ENCODE assay signal across 8 mouse cellular contexts in genomic region chr19:60579771-60580581, GRCm38 (mm10). TPM values are rescaled to one million over a fixed set of nuclear protein-coding genes. Genes with fewer than 3 reads are reported as not detected.
DNase-seq lines count a peak whose midpoint lies in the region; ATAC-seq lines count a peak whose summit lies in the region.

No protein-coding gene starts in this region.

- H3K4me1 ChIP-seq in forebrain, embryonic 10.5 days = peaks cover 45% of the 10 kb centered on the region
- H3K4me1 ChIP-seq in megakaryocyte, embryonic 14.5 days = peaks cover 47% of the 10 kb centered on the region

- under 1% methylated on average over 33 of the region's 34 CpGs for WGBS in forebrain, embryonic 10.5 days

- peak; percentile 35 to 43 for DNase-seq in heart, adult 18-20 months
- no peak for DNase-seq in heart, postnatal 36 days
- peak; percentile 40 for DNase-seq in adrenal gland, postnatal 25 days
- DNase-seq in forebrain, embryonic 10.5 days (ENCODE audit: extremely low spot score, low spot score) = peak; percentile 62
- DNase-seq in left cerebral cortex, postnatal 14 days (ENCODE audit: low spot score in 2 of 2) = peak; percentile 14 to 30
- DNase-seq in right cerebral cortex, postnatal 10 days (ENCODE audit: low spot score in 2 of 2) = peak; percentile 49 to 50

- ATAC-seq in hematopoietic stem cell, adult 5-6 weeks (replicated peaks in 1 of 2; ENCODE audit: insufficient read depth in 1 of 2, low FRiP score in 2 of 2, low TSS enrichment in 1 of 2, low read depth in 1 of 2, poor library complexity in 2 of 2, severe bottlenecking in 2 of 2) = peak; percentile 43

- H3K4me3 ChIP-seq in forebrain, embryonic 10.5 days = peak overlapping the region; percentile 99
- peak overlapping the region; percentile 96 for H3K4me3 ChIP-seq in megakaryocyte, embryonic 14.5 days (replicated peaks)

- no peaks in the 10 kb centered on the region for H3K9me3 ChIP-seq in forebrain, embryonic 10.5 days
- H3K9me3 ChIP-seq in megakaryocyte, embryonic 14.5 days = no peaks in the 10 kb centered on the region

- H3K36me3 ChIP-seq in forebrain, embryonic 10.5 days (replicated peaks) = peaks cover 15% of the 10 kb centered on the region
- peaks cover 10% of the 10 kb centered on the region for H3K36me3 ChIP-seq in megakaryocyte, embryonic 14.5 days (replicated peaks; ENCODE audit: low read length)

- H3K27me3 ChIP-seq in forebrain, embryonic 10.5 days (ENCODE audit: poor library complexity, severe bottlenecking) = no peaks in the 10 kb centered on the region
- H3K27me3 ChIP-seq in megakaryocyte, embryonic 14.5 days (replicated peaks) = no peaks in the 10 kb centered on the region

- H3K27ac ChIP-seq in forebrain, embryonic 10.5 days = peak overlapping the region; percentile 96

- intact Hi-C loops in heart, postnatal 36 days (cut with DNase I) = loop anchor here (10.0 kb wide), 2 partner anchors 355 to 1235 kb away; partner anchors contain the start of genes Fam204a and Pdzd8
- intact Hi-C loops in left cerebral cortex, postnatal 14 days (cut with DNase I) = loop anchor here (5.0 kb wide), 1 partner anchor 177 kb away; the partner anchor contains the start of gene Nanos1

RNA-seq across cellular contexts. Expression of gene Cacul1, which starts 0.8 kb away (rescaled TPM):
- total RNA-seq in heart, adult 18-20 months (2021) = 10 to 100 TPM; 29.3 to 30.1 TPM
- total RNA-seq in heart, postnatal 36 days (2021) = 10 to 100 TPM; 25.7 to 28.0 TPM
- 40.7 and 49.5 TPM in 2 replicates for total RNA-seq in adrenal gland, postnatal 25 days (2021)
- polyA plus RNA-seq in forebrain, embryonic 10.5 days (2016; fragmentation: Nextera tagmentation; extraction: Ambion mirVana) = 24.6 and 26.6 TPM in 2 replicates
- 41.6 and 52.0 TPM in 2 replicates for total RNA-seq in hematopoietic stem cell, adult 5-6 weeks (2017)
- total RNA-seq in left cerebral cortex, postnatal 14 days (2021) = 10 to 100 TPM; 50.2 to 51.8 TPM
- 14.5 and 26.8 TPM in 2 replicates for polyA plus RNA-seq in megakaryocyte, embryonic 14.5 days (2012; ENCODE audit: insufficient read depth, low replicate concordance)

Comparison
In these comparisons a context has a peak if more than half of its experiments do, and no peak if none do; other contexts are left out.
1. DNase-seq: peak in heart, adult 18-20 months (2 of 2), adrenal gland, postnatal 25 days (single experiment), forebrain, embryonic 10.5 days (single experiment), left cerebral cortex, postnatal 14 days (2 of 2) and right cerebral cortex, postnatal 10 days (2 of 2); none in heart, postnatal 36 days (0 of 2).